Mouse (Mus musculus) cerebral cortex, adult 2 months (tissue): Measurements from ENCODE around the gene Klhl8.

Experiments
- WGBS: fragments of 180-500 bp; shearing (Covaris S2); methylation state at CpG from one replicate; pipeline ENCODE4 v1.1.7; 2018; 5-methylcytosine and 5-hydroxymethylcytosine counted together

Gene Klhl8

GRCm38 (mm10) chr5:103914335-103915226 lies 3.5 kb upstream of the Klhl8 start:
- 76% methylated on average over 11 of the region's 11 CpGs for WGBS

GRCm38 (mm10) chr5:103913150-103913549 lies 2.1 kb upstream of the Klhl8 start:
- WGBS = 76% methylated on average over 4 of the region's 4 CpGs

GRCm38 (mm10) chr5:103911555-103911954 lies 496 bp upstream of the Klhl8 start:
- WGBS = 81% methylated on average over 5 of the region's 5 CpGs

GRCm38 (mm10) chr5:103910156-103910555 lies 903 bp downstream of the Klhl8 start:
- 16% methylated on average over 9 of the region's 9 CpGs for WGBS

GRCm38 (mm10) chr5:103909466-103909865 lies 1.6 kb downstream of the Klhl8 start:
- 52% methylated on average over 3 of the region's 3 CpGs for WGBS

GRCm38 (mm10) chr5:103908851-103909250 lies 2.2 kb downstream of the Klhl8 start:
- 37% methylated on average over 7 of the region's 7 CpGs for WGBS

- 55% methylated on average over 4 of the region's 4 CpGs for WGBS
Observed at GRCm38 (mm10) chr5:103907844-103908243, 3.2 kb downstream of the Klhl8 start.

GRCm38 (mm10) chr5:103906173-103906572 lies 4.9 kb downstream of the Klhl8 start:
- 94% methylated on average over 6 of the region's 6 CpGs for WGBS

GRCm38 (mm10) chr5:103898310-103898709 lies 12.7 kb downstream of the Klhl8 start:
- WGBS = 37% methylated on average over 1 of the region's 1 CpGs

GRCm38 (mm10) chr5:103889766-103890165 lies 21.3 kb downstream of the Klhl8 start:
- WGBS = 76% methylated on average over 15 of the region's 15 CpGs

- 96% methylated on average over 4 of the region's 4 CpGs for WGBS
Observed at GRCm38 (mm10) chr5:103863759-103864158, 47.3 kb downstream of the Klhl8 start.

- 92% methylated on average over 11 of the region's 11 CpGs for WGBS
Observed at GRCm38 (mm10) chr5:103860622-103861021, 50.4 kb downstream of the Klhl8 start.

- WGBS = 35% methylated on average over 2 of the region's 2 CpGs
Observed at GRCm38 (mm10) chr5:103857151-103857550, 53.9 kb downstream of the Klhl8 start.

GRCm38 (mm10) chr5:103856286-103857009 lies 54.6 kb downstream of the Klhl8 start:
- WGBS = 51% methylated on average over 5 of the region's 5 CpGs

GRCm38 (mm10) chr5:103855483-103856211 lies 55.4 kb downstream of the Klhl8 start:
- 80% methylated on average over 14 of the region's 14 CpGs for WGBS

GRCm38 (mm10) chr5:103854807-103855194 lies 56.3 kb downstream of the Klhl8 start:
- 36% methylated on average over 5 of the region's 5 CpGs for WGBS

- WGBS = 29% methylated on average over 17 of the region's 17 CpGs
Observed at GRCm38 (mm10) chr5:103854041-103854806, 56.8 kb downstream of the Klhl8 start.

GRCm38 (mm10) chr5:103852756-103853549 lies 58.1 kb downstream of the Klhl8 start:
- 85% methylated on average over 4 of the region's 4 CpGs for WGBS

GRCm38 (mm10) chr5:103848546-103848945 lies 62.5 kb downstream of the Klhl8 start:
- 77% methylated on average over 8 of the region's 8 CpGs for WGBS

GRCm38 (mm10) chr5:103846609-103847008 lies 64.5 kb downstream of the Klhl8 start:
- WGBS = 75% methylated on average over 5 of the region's 5 CpGs

GRCm38 (mm10) chr5:103846154-103846551 lies 64.9 kb downstream of the Klhl8 start:
- 89% methylated on average over 10 of the region's 10 CpGs for WGBS
